8 mouse cellular contexts compared by ENCODE assay signal in genomic region chr8:78742453-78742852, GRCm38 (mm10).
A peak's percentile ranks its signal among the peaks of the same experiment; 100 is the strongest.
DNase-seq lines count a peak whose midpoint lies in the region; ATAC-seq and TF ChIP-seq lines count a peak whose summit lies in the region.

No protein-coding gene starts in this region.

- H3K27ac ChIP-seq in embryonic facial prominence, embryonic 11.5 days (replicated peaks; ENCODE audit: low read depth, low read length), result peak overlapping the region; percentile 58
- peak overlapping the region; percentile 50 for H3K27ac ChIP-seq in intestine, postnatal 0 days (ENCODE audit: low read depth, low read length)
- H3K27ac ChIP-seq in limb, embryonic 15.5 days, result peak overlapping the region; percentile 92
- peak overlapping the region; percentile 22; the same call in 1 of the 2 replicates for H3K27ac ChIP-seq in neural tube, embryonic 12.5 days

- peak; percentile 25 for DNase-seq in embryo, embryonic 10 days (ENCODE audit: low spot score)
- DNase-seq in embryo, embryonic 9.5 days (ENCODE audit: extremely low spot score), result no peak
- DNase-seq in embryonic facial prominence, embryonic 11.5 days (ENCODE audit: low spot score), result peak; percentile 61
- peak; percentile 99 for DNase-seq in heart, adult 11 months
- peak; percentile 33 for DNase-seq in yolk sac, embryonic 10.5 days (ENCODE audit: low spot score)

- no peaks in the 10 kb centered on the region for H3K27me3 ChIP-seq in embryonic facial prominence, embryonic 11.5 days (ENCODE audit: control insufficient read depth, insufficient read depth, low read length)
- H3K27me3 ChIP-seq in intestine, postnatal 0 days (replicated peaks; ENCODE audit: control insufficient read depth, insufficient read depth, low read length), result no peaks in the 10 kb centered on the region
- no peaks in the 10 kb centered on the region for H3K27me3 ChIP-seq in limb, embryonic 15.5 days
- H3K27me3 ChIP-seq in neural tube, embryonic 12.5 days (replicated peaks), result no peaks in the 10 kb centered on the region

- H3K9me3 ChIP-seq in embryonic facial prominence, embryonic 11.5 days (replicated peaks; ENCODE audit: control insufficient read depth, low read length), result no peaks in the 10 kb centered on the region
- no peaks in the 10 kb centered on the region for H3K9me3 ChIP-seq in intestine, postnatal 0 days (ENCODE audit: control insufficient read depth)
- no peaks in the 10 kb centered on the region for H3K9me3 ChIP-seq in limb, embryonic 15.5 days
- no peaks in the 10 kb centered on the region for H3K9me3 ChIP-seq in neural tube, embryonic 12.5 days

- no peak overlapping the region for H3K4me3 ChIP-seq in embryonic facial prominence, embryonic 11.5 days (ENCODE audit: low read depth, low read length)
- no peak overlapping the region for H3K4me3 ChIP-seq in intestine, postnatal 0 days (ENCODE audit: low read depth, low read length)
- no peak overlapping the region for H3K4me3 ChIP-seq in limb, embryonic 15.5 days
- no peak overlapping the region for H3K4me3 ChIP-seq in neural tube, embryonic 12.5 days

- TF ChIP-seq CTCF in intestine, postnatal 0 days (IDR thresholded peaks at IDR 0.05; ENCODE audit: low read depth), result no peak

- ATAC-seq in embryonic facial prominence, embryonic 11.5 days (replicated peaks; ENCODE audit: insufficient number of reproducible peaks, low FRiP score, low TSS enrichment, low read depth), result peak; percentile 88
- ATAC-seq in intestine, postnatal 0 days, result peak; percentile 81
- ATAC-seq in limb, embryonic 15.5 days (ENCODE audit: insufficient number of reproducible peaks, low FRiP score, low TSS enrichment, low read depth), result peak; percentile 89
- ATAC-seq in neural tube, embryonic 12.5 days (ENCODE audit: low FRiP score, low read depth), result peak; percentile 79

- H3K4me2 ChIP-seq in embryonic facial prominence, embryonic 11.5 days (ENCODE audit: low read depth, low read length), result no peak overlapping the region
- H3K4me2 ChIP-seq in intestine, postnatal 0 days (replicated peaks; ENCODE audit: low read depth), result no peak overlapping the region
- H3K4me2 ChIP-seq in limb, embryonic 15.5 days, result 0 out of 2 replicates have a peak overlapping the region, but pooled peaks have one; percentile 12
- H3K4me2 ChIP-seq in neural tube, embryonic 12.5 days (replicated peaks), result no peak overlapping the region

- no peaks in the 10 kb centered on the region; the same call in 1 of the 2 replicates for H3K4me1 ChIP-seq in embryonic facial prominence, embryonic 11.5 days (ENCODE audit: control insufficient read depth, insufficient read depth, low read length)
- no peaks in the 10 kb centered on the region for H3K4me1 ChIP-seq in intestine, postnatal 0 days (replicated peaks; ENCODE audit: control insufficient read depth, insufficient read depth, low read length)
- peaks cover 46% of the 10 kb centered on the region for H3K4me1 ChIP-seq in limb, embryonic 15.5 days
- H3K4me1 ChIP-seq in neural tube, embryonic 12.5 days, result peaks cover 8% of the 10 kb centered on the region; the same call in 1 of the 2 replicates

- H3K36me3 ChIP-seq in embryonic facial prominence, embryonic 11.5 days (replicated peaks; ENCODE audit: control insufficient read depth, insufficient read depth, low read depth, low read length), result no peaks in the 10 kb centered on the region
- H3K36me3 ChIP-seq in intestine, postnatal 0 days (ENCODE audit: control insufficient read depth, insufficient read depth), result no peaks in the 10 kb centered on the region
- no peaks in the 10 kb centered on the region for H3K36me3 ChIP-seq in limb, embryonic 15.5 days
- H3K36me3 ChIP-seq in neural tube, embryonic 12.5 days, result no peaks in the 10 kb centered on the region

- no peak overlapping the region for H3K9ac ChIP-seq in embryonic facial prominence, embryonic 11.5 days (replicated peaks; ENCODE audit: low read length)
- no peak overlapping the region for H3K9ac ChIP-seq in intestine, postnatal 0 days (ENCODE audit: low read depth, low read length)
- H3K9ac ChIP-seq in limb, embryonic 15.5 days, result no peak overlapping the region
- H3K9ac ChIP-seq in neural tube, embryonic 12.5 days, result no peak overlapping the region

- 36% methylated on average over 2 of the region's 2 CpGs for WGBS in embryonic facial prominence, embryonic 11.5 days
- WGBS in intestine, postnatal 0 days, result 22% methylated on average over 2 of the region's 2 CpGs
- WGBS in limb, embryonic 15.5 days, result 6% methylated on average over 2 of the region's 2 CpGs
- 41% methylated on average over 2 of the region's 2 CpGs for WGBS in neural tube, embryonic 12.5 days

Comparison
In these comparisons a context has a peak if more than half of its experiments do, and no peak if none do; other contexts are left out.
1. H3K27ac ChIP-seq: peak in every context shown above with its lines; median percentile 92 in limb, embryonic 15.5 days; 58 in embryonic facial prominence, embryonic 11.5 days; 50 in intestine, postnatal 0 days; 22 in neural tube, embryonic 12.5 days.